Mouse (Mus musculus): Measurements from ENCODE around the gene Gng2.

The Gng2 gene

DNA sequence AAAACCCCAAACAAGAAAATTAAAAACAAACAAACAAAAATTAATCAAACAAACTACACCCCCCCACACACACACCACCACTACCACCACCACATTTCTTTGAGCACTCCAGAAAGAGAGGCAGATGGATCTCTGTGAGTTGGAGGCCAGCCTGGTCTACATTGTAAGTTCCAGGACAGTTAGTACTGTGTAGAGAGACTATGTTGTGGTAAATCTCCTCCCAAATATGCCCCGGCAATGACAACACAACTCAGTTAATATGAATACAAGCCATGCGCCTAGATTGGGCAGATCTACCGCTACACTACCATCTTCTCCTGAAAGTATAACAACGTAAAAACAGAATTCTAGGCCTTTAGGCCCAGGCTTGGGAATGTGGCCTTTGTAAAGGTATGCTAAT lies 117.1 kb downstream of the Gng2 start:
- in situ Hi-C loops (cut with MboI): no loop called here

DNA sequence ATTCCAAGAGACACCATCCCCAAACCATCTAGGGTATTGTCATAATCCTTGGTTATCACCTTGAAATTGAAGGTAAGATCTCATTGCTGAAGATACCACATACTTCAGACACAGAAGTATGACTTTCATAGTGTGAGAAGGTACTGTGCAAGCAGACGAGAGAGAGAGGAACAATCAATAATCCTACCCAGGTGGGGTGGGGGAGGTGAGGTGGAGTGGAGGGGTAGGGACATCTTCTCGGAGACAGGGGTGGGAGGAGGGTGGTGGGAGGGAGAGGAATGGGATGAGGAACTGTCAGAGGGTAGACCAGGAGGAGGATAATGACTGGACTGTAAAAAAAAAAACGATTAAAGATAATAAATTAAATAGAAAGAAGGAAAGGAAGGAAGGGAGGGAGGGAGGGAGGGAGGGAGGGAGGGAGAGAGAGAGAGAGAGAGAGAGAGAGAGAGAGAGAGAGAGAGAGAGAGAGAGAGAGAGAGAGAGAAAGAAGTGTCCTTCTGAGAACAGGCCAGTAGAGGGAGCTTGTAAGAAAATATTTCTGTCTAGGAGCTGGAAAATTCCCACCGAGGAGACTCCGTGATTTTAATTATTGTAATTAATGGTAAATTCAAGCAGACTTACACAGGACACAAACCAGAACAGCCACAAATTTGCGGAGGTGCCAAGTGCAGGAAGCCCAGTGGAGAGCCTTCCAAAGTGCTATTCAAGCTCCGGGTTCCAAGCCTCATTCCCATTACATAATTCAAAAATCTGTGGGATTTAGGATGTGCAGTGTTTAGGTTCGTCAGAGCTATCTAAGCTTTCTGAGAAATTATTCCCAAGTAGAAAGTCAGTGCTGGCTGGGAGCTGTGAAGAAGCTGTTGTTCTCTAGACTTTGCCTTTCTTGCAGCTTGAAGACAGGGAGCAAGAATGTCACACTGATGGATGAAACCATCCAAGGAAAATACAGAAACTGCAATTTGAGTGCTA lies 118.3 kb downstream of the Gng2 start:
- in situ Hi-C loops (cut with MboI): no loop called here

DNA sequence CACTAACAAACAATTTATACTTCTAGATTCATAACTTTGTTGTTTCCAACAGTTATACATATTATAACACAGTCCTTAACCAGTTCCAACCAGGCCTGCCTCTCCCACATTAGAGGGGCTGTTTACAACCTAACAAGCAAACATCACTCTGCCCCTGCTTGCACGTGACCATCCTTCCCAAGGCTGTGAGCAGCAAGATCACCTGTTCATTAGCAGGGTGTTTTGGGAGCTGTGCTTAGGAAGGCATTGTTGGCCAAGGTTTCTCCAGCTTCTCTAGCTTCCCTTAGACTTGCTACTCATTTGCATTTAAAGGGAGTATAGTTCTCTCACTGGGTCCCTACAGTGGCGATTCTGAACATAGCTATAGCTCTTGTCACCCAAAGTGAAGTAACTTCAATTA lies 119.1 kb downstream of the Gng2 start:
- in situ Hi-C loops (cut with MboI): no loop called here

DNA sequence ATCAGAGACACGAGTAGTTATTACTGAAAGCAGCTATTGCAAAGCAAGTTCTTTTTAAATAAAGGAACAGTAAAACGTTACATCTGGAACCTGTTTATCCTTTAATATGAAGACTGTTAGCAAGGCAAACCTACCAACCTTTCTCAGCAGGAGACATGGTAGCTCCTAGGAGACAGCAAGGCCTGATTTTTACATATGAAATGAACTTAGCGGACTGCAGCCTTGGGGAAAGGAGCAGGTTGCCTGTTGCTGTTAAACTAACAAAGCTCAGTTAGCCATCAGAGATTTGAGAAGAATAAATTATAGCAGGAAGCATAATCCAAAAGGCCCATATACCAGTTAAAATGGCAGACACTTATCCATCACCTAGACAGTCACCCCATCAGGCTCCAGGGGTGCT lies 124.0 kb downstream of the Gng2 start:
- in situ Hi-C loops (cut with MboI): no loop called here

DNA sequence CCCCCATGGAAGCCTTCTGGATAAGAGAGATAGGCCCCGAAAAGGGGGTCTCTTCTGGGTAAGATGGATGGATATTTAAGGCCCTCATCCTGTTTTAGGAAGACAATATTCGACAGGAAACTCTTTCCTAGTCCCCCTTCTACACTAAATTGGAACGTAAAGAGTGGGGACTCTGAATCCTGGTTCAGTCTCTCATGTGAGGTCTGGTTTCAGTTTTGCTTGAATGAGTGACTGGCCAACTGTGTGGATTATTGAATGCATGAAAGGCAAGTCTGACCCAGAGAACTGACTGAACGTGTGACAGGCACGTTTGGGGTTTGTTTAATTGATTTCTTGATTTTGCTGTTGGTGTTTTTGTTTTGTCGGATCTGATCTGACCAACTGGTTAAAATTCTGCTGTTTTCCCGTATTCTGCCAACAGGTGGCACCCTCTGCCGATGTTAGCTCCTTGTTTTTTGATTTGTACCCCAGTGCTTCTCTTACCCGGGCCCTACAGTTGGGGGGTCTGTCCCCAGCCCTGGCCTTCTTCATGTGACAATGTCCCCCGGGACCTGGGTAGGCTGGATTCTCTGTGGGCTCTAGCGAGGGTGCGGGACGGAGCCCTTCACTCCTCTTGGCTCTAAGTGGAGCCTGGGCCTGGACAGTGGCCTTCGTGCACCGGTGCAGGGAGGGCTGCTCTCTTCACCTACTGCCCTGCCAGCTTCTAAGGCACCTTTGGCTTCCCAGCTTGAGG lies 137.7 kb downstream of the Gng2 start:
- in situ Hi-C loops (cut with MboI): loop anchor here (5.0 to 25.0 kb wide), 2 partner anchors 233 to 423 kb away; partner anchors contain the start of gene Kcnk16

DNA sequence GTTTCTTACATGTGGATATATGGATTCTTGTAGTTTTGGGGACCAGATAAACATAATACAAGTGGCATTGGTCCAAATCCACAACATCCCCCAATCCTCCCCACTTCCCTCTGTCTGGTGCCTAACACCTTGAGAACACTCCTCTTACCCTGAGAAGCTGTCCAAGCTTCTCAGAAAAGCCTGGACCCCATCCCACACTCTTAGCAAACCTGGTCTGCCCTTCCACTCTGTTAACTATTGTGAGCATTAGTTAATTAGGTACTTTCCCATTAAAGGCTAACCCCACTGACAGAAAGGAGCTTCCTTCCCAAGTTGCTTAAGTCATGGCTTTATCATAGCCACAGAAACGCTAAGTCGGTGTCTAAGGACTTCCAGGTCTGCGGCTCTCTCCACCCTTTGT lies 141.1 kb downstream of the Gng2 start:
- in situ Hi-C loops (cut with MboI): loop anchor here (5.0 to 25.0 kb wide), 2 partner anchors 236 to 426 kb away; partner anchors contain the start of gene Kcnk16

DNA sequence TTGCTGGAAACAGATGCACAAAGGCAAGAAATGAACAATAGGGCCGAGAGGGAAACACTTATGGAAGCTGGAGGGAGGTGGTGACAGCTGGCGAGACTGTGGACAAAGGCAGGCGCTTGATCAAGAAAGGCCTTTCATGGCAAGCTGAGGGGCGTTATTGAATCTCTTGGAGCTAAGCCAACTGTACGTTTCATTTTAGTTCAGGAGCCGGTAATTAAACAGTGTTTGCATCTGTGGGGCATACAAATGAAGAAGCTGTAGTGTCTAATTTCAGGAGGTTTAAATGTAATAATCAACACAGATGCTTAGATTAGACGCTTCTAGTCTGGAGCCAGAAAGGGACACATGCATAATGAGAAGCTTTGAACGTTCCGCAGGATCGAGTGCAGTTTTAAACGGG lies 151.9 kb downstream of the Gng2 start:
- in situ Hi-C loops (cut with MboI): loop anchor here (25.0 kb wide), 1 partner anchor 437 kb away; the partner anchor contains the start of gene Kcnk16

DNA sequence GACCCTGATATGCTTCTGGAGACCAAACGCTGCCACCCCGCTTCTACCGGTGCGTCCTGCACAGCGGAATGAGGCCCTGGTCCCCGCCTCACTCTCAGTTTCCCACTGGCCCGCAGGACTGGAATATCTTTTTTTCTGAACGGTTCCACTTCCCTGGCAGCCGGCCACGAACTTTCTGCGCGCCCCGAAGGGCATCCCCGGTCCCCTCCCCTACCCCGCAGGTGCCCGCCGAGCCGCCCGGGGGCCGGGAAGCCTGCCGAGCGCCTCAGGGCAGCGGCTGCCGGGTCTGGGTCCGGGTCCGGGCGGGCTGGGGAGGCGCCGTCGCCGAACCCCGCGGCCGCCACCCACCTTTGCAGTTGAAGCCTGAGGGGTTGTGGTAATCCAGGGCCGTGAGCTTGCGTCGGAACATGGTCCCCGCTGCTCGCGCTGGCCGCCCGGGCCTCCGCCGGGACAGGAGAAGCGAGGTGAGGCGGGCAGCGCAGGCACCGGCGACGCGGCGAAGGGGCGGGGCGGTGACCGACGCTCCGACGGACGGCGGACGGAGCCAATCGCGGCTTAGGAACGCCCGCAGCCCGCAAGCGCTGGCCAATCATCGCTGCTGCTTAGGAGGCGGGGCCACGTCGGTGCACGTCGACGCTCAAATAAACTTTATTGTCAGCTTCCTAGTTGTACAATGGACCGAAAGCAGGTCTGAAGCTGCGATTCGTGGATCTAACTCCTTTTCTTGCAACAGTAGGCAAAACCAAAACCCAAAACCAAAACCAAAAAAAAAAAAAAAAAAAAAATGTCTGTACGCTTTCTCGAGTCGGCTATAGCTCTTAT lies 153.9 kb downstream of the Gng2 start, which contains the start of gene Rtraf:
Gene Rtraf, minus strand, starts transcription at position 504 of the 822 bp plus-strand sequence.
- in situ Hi-C loops (cut with MboI): loop anchor here (5.0 kb wide), 1 partner anchor 116 kb away; no protein-coding TSS in a partner anchor
